Mouse (Mus musculus): ENCODE data around the gene Exoc3l. TPM values are rescaled to one million over a fixed set of nuclear protein-coding genes. Genes with fewer than 3 reads are reported as not detected.

The Exoc3l gene
- total and polyA plus RNA-seq, 3 experiments: 3.9 to 11.8 (median 4.7) TPM

DNA sequence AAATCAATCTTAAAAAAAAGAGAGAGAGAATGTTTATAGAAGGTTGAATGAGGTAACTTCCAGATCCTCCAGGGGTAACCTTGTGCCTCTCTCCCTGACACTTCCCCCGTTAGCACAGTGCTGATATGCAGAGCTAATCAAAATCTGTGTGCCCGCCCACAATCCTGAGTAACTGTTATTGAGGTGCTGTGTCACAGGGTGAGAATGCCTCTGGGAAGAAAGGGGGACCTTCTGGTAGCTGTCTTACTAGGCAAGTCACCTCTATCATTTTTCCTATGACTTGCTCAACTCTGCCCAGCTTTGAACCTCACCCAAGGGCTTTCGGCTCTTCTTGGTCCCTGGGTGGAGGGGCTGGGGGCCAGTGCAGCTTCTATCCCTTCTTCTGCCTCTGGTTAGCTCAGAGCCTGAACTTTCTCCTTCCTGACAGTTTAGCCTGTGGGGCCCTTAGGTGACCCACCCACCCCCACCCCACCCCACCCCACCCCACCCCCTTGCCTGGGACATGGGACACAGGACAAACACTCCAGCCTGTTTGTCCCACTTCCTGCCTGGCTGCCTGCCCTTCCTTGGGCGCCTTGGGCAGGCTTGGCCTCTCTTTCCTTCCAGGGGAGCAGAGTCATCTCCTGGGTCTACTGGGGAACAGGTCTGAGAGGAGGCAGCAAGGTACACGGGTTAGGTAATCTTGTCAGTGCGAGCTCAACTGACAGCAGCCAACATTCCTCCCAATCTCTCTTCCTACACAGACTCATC lies 44.2 kb upstream of the Exoc3l start:
- WGBS: 41% methylated on average over 6 of the region's 6 CpGs
- Histone ChIP-seq H3K79me2 (replicated peaks; ENCODE audit: control insufficient read depth, insufficient read depth, low read length) (no peaks in the 10 kb centered on the region), H3K9ac (ENCODE audit: low read depth, low read length) (no peak overlapping the region), H3K27ac (peak overlapping the region; percentile 58), H3K4me1 (ENCODE audit: control insufficient read depth, insufficient read depth, low read length) (peaks cover 17% of the 10 kb centered on the region), H3K27me3 (ENCODE audit: control insufficient read depth, insufficient read depth, low read length) (no peaks in the 10 kb centered on the region), H3K36me3 (ENCODE audit: control insufficient read depth, insufficient read depth, low read length) (peaks cover 7% of the 10 kb centered on the region), H3K4me3 (no peak overlapping the region)
- TF ChIP-seq POLR2A (IDR thresholded peaks at IDR 0.05; ENCODE audit: insufficient read depth, low read depth, low read length): no peak
- no peak for TF ChIP-seq CTCF (IDR thresholded peaks at IDR 0.05)
- TF ChIP-seq EP300 (IDR thresholded peaks at IDR 0.05; ENCODE audit: insufficient read depth, low read depth, low read length): no peak
- intact Hi-C loops (cut with DNase I): no loop called here
- peak; percentile 52 to 54 for DNase-seq

DNA sequence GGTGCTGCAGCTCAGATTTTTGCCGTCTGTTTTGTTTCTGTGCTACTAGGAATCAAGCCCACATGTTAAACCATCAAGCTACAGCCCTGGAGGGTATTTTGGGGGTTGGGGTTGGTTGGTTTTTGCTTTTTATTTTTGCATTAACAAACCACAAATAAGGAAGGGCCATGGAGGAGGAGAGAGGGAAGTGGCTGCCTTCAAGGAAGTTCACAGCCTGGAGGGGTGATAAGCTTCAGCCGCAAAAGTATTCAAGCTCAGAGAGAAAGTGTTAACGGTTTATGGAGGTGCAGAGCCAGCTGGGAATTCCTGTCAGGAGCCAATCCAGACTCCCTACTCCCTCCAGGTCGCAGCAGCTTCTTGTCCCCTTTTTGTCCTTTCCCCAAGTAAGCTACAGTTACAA lies 43.1 kb upstream of the Exoc3l start:
- TF ChIP-seq CTCF (IDR thresholded peaks at IDR 0.05) (no peak), EP300 (IDR thresholded peaks at IDR 0.05; ENCODE audit: insufficient read depth, low read depth, low read length) (no peak), POLR2A (IDR thresholded peaks at IDR 0.05; ENCODE audit: insufficient read depth, low read depth, low read length) (no peak)
- Histone ChIP-seq H3K79me2 (replicated peaks; ENCODE audit: control insufficient read depth, insufficient read depth, low read length) (no peaks in the 10 kb centered on the region), H3K36me3 (ENCODE audit: control insufficient read depth, insufficient read depth, low read length) (peaks cover 7% of the 10 kb centered on the region), H3K4me1 (ENCODE audit: control insufficient read depth, insufficient read depth, low read length) (peaks cover 17% of the 10 kb centered on the region), H3K4me3 (no peak overlapping the region), H3K27ac (no peak overlapping the region; the same call in 1 of the 2 replicates), H3K9ac (ENCODE audit: low read depth, low read length) (no peak overlapping the region), H3K27me3 (ENCODE audit: control insufficient read depth, insufficient read depth, low read length) (no peaks in the 10 kb centered on the region)
- intact Hi-C loops (cut with DNase I): no loop called here
- no peak for DNase-seq
- WGBS: 32% methylated on average over 4 of the region's 4 CpGs

DNA sequence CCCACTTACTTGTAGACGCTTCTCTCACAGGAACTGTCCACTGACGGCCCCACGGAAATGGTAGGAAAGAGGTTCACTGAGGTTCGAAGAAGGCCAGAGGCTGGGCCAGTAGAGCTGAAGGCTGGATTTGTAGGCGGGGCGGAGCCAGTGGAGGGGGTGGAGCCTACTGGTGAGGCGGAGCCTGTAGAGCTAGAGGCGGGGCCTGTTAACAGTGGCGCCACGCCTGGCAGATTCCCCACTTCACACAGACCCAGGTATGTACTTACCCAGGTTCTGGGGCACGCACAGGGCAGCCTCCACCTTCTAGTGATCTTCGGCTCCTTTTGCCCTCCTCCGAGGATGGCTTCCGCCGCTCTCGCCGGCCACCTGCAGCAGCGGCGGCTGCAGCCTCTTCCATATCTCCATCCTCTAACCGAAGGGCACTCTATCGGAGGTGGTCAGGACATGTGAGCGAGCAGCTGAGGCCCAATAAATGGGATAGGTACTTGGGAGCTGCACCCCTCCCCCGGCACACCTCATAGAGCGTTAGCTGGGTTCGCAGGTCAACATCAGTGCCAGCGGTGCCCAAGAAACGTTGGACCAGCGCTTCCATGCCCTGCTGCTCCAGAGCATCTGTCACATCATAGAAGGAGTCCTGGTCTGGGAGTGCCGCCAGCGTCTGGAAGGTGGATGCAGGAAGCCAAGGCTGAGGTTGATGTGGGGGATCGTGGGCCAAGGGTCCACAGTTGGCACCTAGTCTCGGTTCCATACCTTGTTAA lies 40.7 kb upstream of the Exoc3l start:
- Histone ChIP-seq H3K27ac (no peak overlapping the region), H3K36me3 (ENCODE audit: control insufficient read depth, insufficient read depth, low read length) (peaks cover 7% of the 10 kb centered on the region), H3K79me2 (replicated peaks; ENCODE audit: control insufficient read depth, insufficient read depth, low read length) (no peaks in the 10 kb centered on the region), H3K4me1 (ENCODE audit: control insufficient read depth, insufficient read depth, low read length) (peaks cover 17% of the 10 kb centered on the region), H3K27me3 (ENCODE audit: control insufficient read depth, insufficient read depth, low read length) (no peaks in the 10 kb centered on the region), H3K9ac (ENCODE audit: low read depth, low read length) (no peak overlapping the region), H3K4me3 (no peak overlapping the region)
- WGBS: 88% methylated on average over 32 of the region's 32 CpGs
- no peak for DNase-seq
- TF ChIP-seq CTCF (IDR thresholded peaks at IDR 0.05): no peak
- TF ChIP-seq POLR2A (IDR thresholded peaks at IDR 0.05; ENCODE audit: insufficient read depth, low read depth, low read length): no peak
- TF ChIP-seq EP300 (IDR thresholded peaks at IDR 0.05; ENCODE audit: insufficient read depth, low read depth, low read length): no peak
- intact Hi-C loops (cut with DNase I): no loop called here

DNA sequence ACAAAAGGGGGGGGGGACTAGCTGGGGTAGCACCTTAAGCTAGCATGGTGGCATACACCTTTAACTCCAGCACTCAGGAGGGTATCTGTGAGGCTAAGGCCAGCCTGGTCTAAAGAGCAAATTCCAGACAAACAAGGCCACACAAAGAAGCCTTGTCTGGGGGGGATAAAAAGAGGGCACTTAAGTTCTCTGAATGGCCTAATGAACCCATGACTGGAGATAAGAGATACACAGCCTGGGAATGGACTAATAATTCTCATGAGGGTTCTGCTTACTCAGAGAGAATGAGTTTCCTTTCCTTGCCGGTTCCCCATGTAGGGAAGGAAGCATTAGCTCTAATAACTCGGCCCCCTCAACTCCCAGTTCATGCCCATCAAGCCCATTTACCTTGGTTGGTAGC lies 36.6 kb upstream of the Exoc3l start:
- TF ChIP-seq POLR2A (IDR thresholded peaks at IDR 0.05; ENCODE audit: insufficient read depth, low read depth, low read length): no peak
- TF ChIP-seq EP300 (IDR thresholded peaks at IDR 0.05; ENCODE audit: insufficient read depth, low read depth, low read length): no peak
- no peak for TF ChIP-seq CTCF (IDR thresholded peaks at IDR 0.05)
- Histone ChIP-seq H3K4me1 (ENCODE audit: control insufficient read depth, insufficient read depth, low read length) (no peaks in the 10 kb centered on the region), H3K9ac (ENCODE audit: low read depth, low read length) (no peak overlapping the region), H3K79me2 (replicated peaks; ENCODE audit: control insufficient read depth, insufficient read depth, low read length) (no peaks in the 10 kb centered on the region), H3K4me3 (no peak overlapping the region), H3K36me3 (ENCODE audit: control insufficient read depth, insufficient read depth, low read length) (no peaks in the 10 kb centered on the region), H3K27ac (no peak overlapping the region), H3K27me3 (ENCODE audit: control insufficient read depth, insufficient read depth, low read length) (no peaks in the 10 kb centered on the region)
- WGBS: 23% methylated on average over 2 of the region's 2 CpGs
- no peak for DNase-seq
- intact Hi-C loops (cut with DNase I): no loop called here

DNA sequence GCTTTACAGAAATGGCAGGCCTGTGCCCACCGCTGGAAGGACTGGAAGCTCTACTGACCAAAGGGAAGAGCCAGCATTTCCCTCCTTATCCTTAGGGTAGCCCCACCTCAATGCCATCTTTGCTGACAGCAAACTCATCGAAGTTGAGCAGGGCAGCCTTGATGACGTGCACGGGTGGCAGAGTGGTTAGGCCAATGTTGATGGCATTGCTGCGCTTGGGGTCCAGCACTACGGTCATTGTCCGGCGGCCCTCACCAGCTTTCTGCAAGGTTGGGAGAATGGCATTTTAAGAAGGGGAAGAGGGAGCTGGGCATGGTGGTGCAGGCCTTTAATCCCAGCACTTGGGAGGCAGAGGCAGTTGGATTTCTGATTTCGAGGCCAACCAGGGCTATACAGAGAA lies 36.0 kb upstream of the Exoc3l start:
- intact Hi-C loops (cut with DNase I): no loop called here
- WGBS: 95% methylated on average over 9 of the region's 9 CpGs

DNA sequence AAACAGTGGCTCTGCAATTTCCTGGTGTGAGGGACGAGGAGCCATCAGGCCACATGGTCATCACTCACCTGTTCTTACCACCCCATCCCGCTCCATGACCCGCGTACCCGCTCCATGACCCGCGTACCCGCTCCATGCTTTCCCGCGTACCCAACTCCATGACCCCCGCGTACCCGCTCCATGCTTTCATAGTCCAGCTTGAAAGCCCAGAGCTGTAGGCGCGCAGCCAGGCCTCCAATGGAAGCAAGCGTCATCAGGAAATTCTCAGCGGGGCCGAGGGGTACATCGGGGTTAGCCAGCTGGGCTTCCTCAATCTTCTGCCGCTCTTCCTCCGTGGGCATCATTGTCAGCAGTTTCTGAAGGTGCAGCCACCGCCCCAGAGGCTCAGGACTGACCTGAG lies 35.6 kb upstream of the Exoc3l start:
- WGBS: 91% methylated on average over 22 of the region's 22 CpGs
- H3K4me3 ChIP-seq: no peak overlapping the region
- DNase-seq: no peak
- TF ChIP-seq CTCF (IDR thresholded peaks at IDR 0.05) (no peak), POLR2A (IDR thresholded peaks at IDR 0.05; ENCODE audit: insufficient read depth, low read depth, low read length) (no peak), EP300 (IDR thresholded peaks at IDR 0.05; ENCODE audit: insufficient read depth, low read depth, low read length) (no peak)
- peaks cover 6% of the 10 kb centered on the region for H3K4me1 ChIP-seq (ENCODE audit: control insufficient read depth, insufficient read depth, low read length)
- no peak overlapping the region for H3K27ac ChIP-seq
- H3K36me3 ChIP-seq (ENCODE audit: control insufficient read depth, insufficient read depth, low read length): no peaks in the 10 kb centered on the region
- intact Hi-C loops (cut with DNase I): no loop called here
- no peak overlapping the region for H3K9ac ChIP-seq (ENCODE audit: low read depth, low read length)
- H3K79me2 ChIP-seq (replicated peaks; ENCODE audit: control insufficient read depth, insufficient read depth, low read length): no peaks in the 10 kb centered on the region
- no peaks in the 10 kb centered on the region for H3K27me3 ChIP-seq (ENCODE audit: control insufficient read depth, insufficient read depth, low read length)

More for the DNA sequence above, 36.0 kb upstream of the Exoc3l start:
- no peak for TF ChIP-seq CTCF (IDR thresholded peaks at IDR 0.05)
- no peak for TF ChIP-seq EP300 (IDR thresholded peaks at IDR 0.05; ENCODE audit: insufficient read depth, low read depth, low read length)
- no peak for TF ChIP-seq POLR2A (IDR thresholded peaks at IDR 0.05; ENCODE audit: insufficient read depth, low read depth, low read length)
- no peak for DNase-seq
- Histone ChIP-seq H3K4me3 (no peak overlapping the region), H3K79me2 (replicated peaks; ENCODE audit: control insufficient read depth, insufficient read depth, low read length) (no peaks in the 10 kb centered on the region), H3K9ac (ENCODE audit: low read depth, low read length) (no peak overlapping the region), H3K27ac (no peak overlapping the region), H3K36me3 (ENCODE audit: control insufficient read depth, insufficient read depth, low read length) (no peaks in the 10 kb centered on the region), H3K27me3 (ENCODE audit: control insufficient read depth, insufficient read depth, low read length) (no peaks in the 10 kb centered on the region), H3K4me1 (ENCODE audit: control insufficient read depth, insufficient read depth, low read length) (peaks cover 4% of the 10 kb centered on the region)
